Mouse (Mus musculus): ENCODE data around the gene Adgrl2. TPM values are rescaled to one million over a fixed set of nuclear protein-coding genes. Genes with fewer than 3 reads are reported as not detected.

Adgrl2 gene
- total and polyA plus RNA-seq, 2 experiments from 2014 or later = 73.6 to 116 TPM

GRCm38 (mm10) chr3:148898535-148899250, 91.7 kb downstream of the Adgrl2 start:
- Histone ChIP-seq H3K36me3 (ENCODE audit: insufficient read depth) (no peaks in the 10 kb centered on the region), H3K4me1 (ENCODE audit: insufficient read depth) (no peaks in the 10 kb centered on the region), H3K9me3 (ENCODE audit: low read length) (no peaks in the 10 kb centered on the region), H3K9ac (no peak overlapping the region), H3K27me3 (ENCODE audit: insufficient read depth, low read length) (no peaks in the 10 kb centered on the region), H3K4me2 (ENCODE audit: low read depth) (no peak overlapping the region), H3K4me3 (ENCODE audit: low read depth, low read length) (no peak overlapping the region), H3K27ac (ENCODE audit: low read depth, low read length) (no peak overlapping the region)
- no peak for TF ChIP-seq CTCF (IDR thresholded peaks at IDR 0.05; ENCODE audit: low read depth)
- WGBS = 78% methylated on average over 8 of the region's 8 CpGs
- DNase-seq (no peak), ATAC-seq (no peak)

GRCm38 (mm10) chr3:148896281-148896680, 94.1 kb downstream of the Adgrl2 start:
- WGBS = 73% methylated on average over 10 of the region's 10 CpGs
- no peaks in the 10 kb centered on the region for H3K9me3 ChIP-seq (ENCODE audit: low read length)
- DNase-seq (no peak), ATAC-seq (no peak)
- no peaks in the 10 kb centered on the region for H3K27me3 ChIP-seq (ENCODE audit: insufficient read depth, low read length)
- no peak overlapping the region for H3K4me3 ChIP-seq (ENCODE audit: low read depth, low read length)
- H3K27ac ChIP-seq (ENCODE audit: low read depth, low read length) = no peak overlapping the region
- H3K36me3 ChIP-seq (ENCODE audit: insufficient read depth) = no peaks in the 10 kb centered on the region
- H3K9ac ChIP-seq = no peak overlapping the region
- no peaks in the 10 kb centered on the region for H3K4me1 ChIP-seq (ENCODE audit: insufficient read depth)
- H3K4me2 ChIP-seq (ENCODE audit: low read depth) = no peak overlapping the region
- no peak for TF ChIP-seq CTCF (IDR thresholded peaks at IDR 0.05; ENCODE audit: low read depth)

- no peak for ATAC-seq
- Histone ChIP-seq H3K9me3 (ENCODE audit: low read length) (no peaks in the 10 kb centered on the region), H3K27me3 (ENCODE audit: insufficient read depth, low read length) (no peaks in the 10 kb centered on the region), H3K4me3 (ENCODE audit: low read depth, low read length) (no peak overlapping the region), H3K4me1 (ENCODE audit: insufficient read depth) (no peaks in the 10 kb centered on the region), H3K9ac (no peak overlapping the region), H3K27ac (ENCODE audit: low read depth, low read length) (no peak overlapping the region), H3K36me3 (ENCODE audit: insufficient read depth) (no peaks in the 10 kb centered on the region), H3K4me2 (ENCODE audit: low read depth) (no peak overlapping the region)
- DNase-seq = no peak
- 83% methylated on average over 13 of the region's 13 CpGs for WGBS
- TF ChIP-seq CTCF (IDR thresholded peaks at IDR 0.05; ENCODE audit: low read depth) = no peak
Observed at GRCm38 (mm10) chr3:148895396-148896109, 94.8 kb downstream of the Adgrl2 start.

GRCm38 (mm10) chr3:148894867-148895266, 95.5 kb downstream of the Adgrl2 start:
- no peak for ATAC-seq
- H3K4me3 ChIP-seq (ENCODE audit: low read depth, low read length) = no peak overlapping the region
- H3K9ac ChIP-seq = no peak overlapping the region
- no peaks in the 10 kb centered on the region for H3K36me3 ChIP-seq (ENCODE audit: insufficient read depth)
- TF ChIP-seq CTCF (IDR thresholded peaks at IDR 0.05; ENCODE audit: low read depth) = no peak
- 75% methylated on average over 8 of the region's 8 CpGs for WGBS
- DNase-seq = no peak
- no peaks in the 10 kb centered on the region for H3K27me3 ChIP-seq (ENCODE audit: insufficient read depth, low read length)
- no peaks in the 10 kb centered on the region for H3K9me3 ChIP-seq (ENCODE audit: low read length)
- H3K27ac ChIP-seq (ENCODE audit: low read depth, low read length) = no peak overlapping the region
- no peaks in the 10 kb centered on the region for H3K4me1 ChIP-seq (ENCODE audit: insufficient read depth)
- no peak overlapping the region for H3K4me2 ChIP-seq (ENCODE audit: low read depth)

GRCm38 (mm10) chr3:148887902-148888301, 102.5 kb downstream of the Adgrl2 start:
- DNase-seq (no peak), ATAC-seq (no peak)
- H3K9ac ChIP-seq = no peak overlapping the region
- no peaks in the 10 kb centered on the region for H3K27me3 ChIP-seq (ENCODE audit: insufficient read depth, low read length)
- no peak for TF ChIP-seq CTCF (IDR thresholded peaks at IDR 0.05; ENCODE audit: low read depth)
- H3K9me3 ChIP-seq (ENCODE audit: low read length) = no peaks in the 10 kb centered on the region
- no peaks in the 10 kb centered on the region for H3K4me1 ChIP-seq (ENCODE audit: insufficient read depth)
- no peak overlapping the region for H3K4me2 ChIP-seq (ENCODE audit: low read depth)
- no peaks in the 10 kb centered on the region; the same call in 1 of the 2 replicates for H3K36me3 ChIP-seq (ENCODE audit: insufficient read depth)
- H3K27ac ChIP-seq (ENCODE audit: low read depth, low read length) = no peak overlapping the region
- no peak overlapping the region for H3K4me3 ChIP-seq (ENCODE audit: low read depth, low read length)
- 75% methylated on average over 5 of the region's 5 CpGs for WGBS

- H3K27ac ChIP-seq (ENCODE audit: low read depth, low read length) = no peak overlapping the region
- no peak overlapping the region for H3K9ac ChIP-seq
- H3K4me1 ChIP-seq (ENCODE audit: insufficient read depth) = no peaks in the 10 kb centered on the region
- H3K4me3 ChIP-seq (ENCODE audit: low read depth, low read length) = no peak overlapping the region
- H3K27me3 ChIP-seq (ENCODE audit: insufficient read depth, low read length) = no peaks in the 10 kb centered on the region
- TF ChIP-seq CTCF (IDR thresholded peaks at IDR 0.05; ENCODE audit: low read depth) = no peak
- no peak for DNase-seq
- H3K9me3 ChIP-seq (ENCODE audit: low read length) = no peaks in the 10 kb centered on the region
- H3K36me3 ChIP-seq (ENCODE audit: insufficient read depth) = no peaks in the 10 kb centered on the region; the same call in 1 of the 2 replicates
- ATAC-seq = no peak
- no peak overlapping the region for H3K4me2 ChIP-seq (ENCODE audit: low read depth)
- 68% methylated on average over 4 of the region's 4 CpGs for WGBS
Observed at GRCm38 (mm10) chr3:148886956-148887355, 103.4 kb downstream of the Adgrl2 start.

GRCm38 (mm10) chr3:148885980-148886668, 104.2 kb downstream of the Adgrl2 start:
- Histone ChIP-seq H3K4me3 (ENCODE audit: low read depth, low read length) (no peak overlapping the region), H3K9me3 (ENCODE audit: low read length) (no peaks in the 10 kb centered on the region), H3K36me3 (ENCODE audit: insufficient read depth) (no peaks in the 10 kb centered on the region; the same call in 1 of the 2 replicates), H3K27me3 (ENCODE audit: insufficient read depth, low read length) (no peaks in the 10 kb centered on the region), H3K27ac (ENCODE audit: low read depth, low read length) (no peak overlapping the region), H3K4me1 (ENCODE audit: insufficient read depth) (no peaks in the 10 kb centered on the region), H3K9ac (no peak overlapping the region), H3K4me2 (ENCODE audit: low read depth) (no peak overlapping the region)
- DNase-seq (no peak), ATAC-seq (no peak)
- no peak for TF ChIP-seq CTCF (IDR thresholded peaks at IDR 0.05; ENCODE audit: low read depth)
- 77% methylated on average over 8 of the region's 8 CpGs for WGBS

Data from forebrain, postnatal 0 days (tissue).